In the genomic region with DNA sequence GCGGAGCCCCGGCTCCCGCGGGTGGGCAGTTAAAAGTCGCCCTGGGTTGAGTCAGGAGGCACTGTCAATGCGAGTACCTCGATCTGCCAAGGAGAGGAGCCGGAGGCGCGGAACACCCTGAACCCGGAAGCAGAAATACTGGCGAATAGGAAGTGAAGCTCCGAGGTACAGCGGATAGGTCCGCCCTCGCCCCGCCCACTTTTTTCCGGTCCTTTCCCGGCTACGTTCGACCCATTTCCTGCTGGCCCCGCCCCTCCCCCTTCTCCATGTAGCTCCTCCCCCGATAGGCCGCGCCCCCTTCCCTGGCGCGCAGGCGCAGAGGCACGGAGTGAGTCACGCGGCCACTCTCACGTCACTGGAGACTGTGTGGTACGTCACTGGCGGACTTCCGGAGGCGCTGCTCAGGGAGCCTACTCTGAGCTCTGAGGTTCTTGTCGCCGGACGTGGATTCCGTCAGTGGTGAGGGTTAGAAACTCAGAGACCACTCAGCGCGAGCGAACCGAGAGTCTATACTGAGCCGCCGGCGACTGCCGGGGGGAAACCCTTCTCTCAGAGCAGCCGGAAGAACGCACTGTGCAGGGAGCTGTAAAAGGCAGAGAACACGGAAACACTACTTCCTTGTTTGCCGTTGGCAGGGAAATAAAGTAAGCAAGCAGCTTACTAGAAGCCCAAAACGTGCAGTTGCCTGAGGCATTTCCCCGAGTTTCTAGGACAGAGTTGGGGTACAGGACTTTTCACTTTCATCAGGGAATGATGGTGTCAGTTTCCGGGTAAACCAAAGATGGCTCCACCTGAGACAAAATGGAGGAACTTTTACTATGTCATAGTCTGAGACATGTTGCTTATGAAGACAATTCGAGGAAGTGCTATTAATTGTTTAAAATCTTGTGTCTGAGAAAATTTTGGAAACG, we compare ENCODE assay signal across 7 mouse cellular contexts. TPM values are rescaled to one million over a fixed set of nuclear protein-coding genes. Genes with fewer than 3 reads are reported as not detected.
DNase-seq lines count a peak whose midpoint lies in the region; ATAC-seq lines count a peak whose summit lies in the region.

A gene (minus strand): TSS at position 140 of the 911 bp plus-strand sequence.

- H3K36me3 ChIP-seq in intestine, embryonic 15.5 days = no peaks in the 10 kb centered on the region
- H3K36me3 ChIP-seq in midbrain, embryonic 10.5 days = peaks cover 14% of the 10 kb centered on the region

- peak within 1 kb of the TSS; percentile 89 for H3K9ac ChIP-seq in intestine, embryonic 15.5 days

- WGBS in intestine, embryonic 15.5 days = 3% methylated on average over 57 of the region's 57 CpGs
- WGBS in midbrain, embryonic 10.5 days = 4% methylated on average over 57 of the region's 57 CpGs

- H3K27ac ChIP-seq in intestine, embryonic 15.5 days = peak within 1 kb of the TSS; percentile 96
- H3K27ac ChIP-seq in midbrain, embryonic 10.5 days (replicated peaks) = peak within 1 kb of the TSS; percentile 87

- ATAC-seq in intestine, embryonic 15.5 days = peak; percentile 98

- H3K4me2 ChIP-seq in intestine, embryonic 15.5 days (replicated peaks) = peak within 1 kb of the TSS; percentile 83

- H3K4me1 ChIP-seq in intestine, embryonic 15.5 days (replicated peaks) = peaks cover 15% of the 10 kb centered on the region; the same call in 1 of the 2 replicates
- H3K4me1 ChIP-seq in midbrain, embryonic 10.5 days = peaks cover 33% of the 10 kb centered on the region

- peak within 1 kb of the TSS; percentile 92 for H3K4me3 ChIP-seq in intestine, embryonic 15.5 days (replicated peaks)
- H3K4me3 ChIP-seq in midbrain, embryonic 10.5 days = peak within 1 kb of the TSS; percentile 84

- H3K9me3 ChIP-seq in intestine, embryonic 15.5 days = no peaks in the 10 kb centered on the region
- H3K9me3 ChIP-seq in midbrain, embryonic 10.5 days (replicated peaks) = no peaks in the 10 kb centered on the region

- H3K27me3 ChIP-seq in intestine, embryonic 15.5 days (replicated peaks) = no peaks in the 10 kb centered on the region
- H3K27me3 ChIP-seq in midbrain, embryonic 10.5 days (ENCODE audit: low read depth, poor library complexity, severe bottlenecking) = no peaks in the 10 kb centered on the region

- intact Hi-C loops in gastrocnemius, postnatal 36 days (cut with DNase I) = no loop called here
- intact Hi-C loops in left cerebral cortex, postnatal 25 days (cut with DNase I) = loop anchor here (5.0 kb wide), 1 partner anchor 1727 kb away; no protein-coding TSS in a partner anchor

- peak; percentile 99 for DNase-seq in adrenal gland, adult 2 months
- DNase-seq in embryo, embryonic 11.5 days (ENCODE audit: low read depth, low spot score) = peak; percentile 99
- DNase-seq in gastrocnemius, postnatal 36 days = peak; percentile 99
- peak; percentile 98 to 100 for DNase-seq in left cerebral cortex, postnatal 25 days (ENCODE audit: low spot score in 2 of 2)
- DNase-seq in midbrain, embryonic 10.5 days (ENCODE audit: low spot score) = peak; percentile 100
- peak; percentile 100 for DNase-seq in right cerebral cortex, postnatal 4 days

RNA-seq across cellular contexts. Expression of the gene that starts here (rescaled TPM):
- total RNA-seq in adrenal gland, adult 2 months (2021) = 10 to 100 TPM; 20.1 to 25.6 TPM
- polyA plus RNA-seq in adrenal gland, adult 2 months (2012; rRNA removed) = 11.2 and 13.0 TPM in 2 replicates
- total RNA-seq in gastrocnemius, postnatal 36 days (2021) = 10 to 100 TPM; 18.9 to 20.6 TPM
- 15.2 and 16.9 TPM in 2 replicates for polyA plus RNA-seq in intestine, embryonic 15.5 days (2015; fragmentation: Nextera tagmentation; extraction: Ambion mirVana)
- 10 to 100 TPM; 22.7 to 22.8 TPM for total RNA-seq in left cerebral cortex, postnatal 25 days (2021)
- polyA plus RNA-seq in midbrain, embryonic 10.5 days (2016; fragmentation: Nextera tagmentation; extraction: Ambion mirVana) = 24.8 and 26.8 TPM in 2 replicates

Comparison
In these comparisons a context has a peak if more than half of its experiments do, and no peak if none do; other contexts are left out.
1. Peak in every context shown above with its lines: DNase-seq, ATAC-seq, H3K4me3 ChIP-seq and H3K27ac ChIP-seq.